Mouse (Mus musculus) liver, embryonic 12.5 days (tissue): ENCODE measurements around the gene Sdhaf1. TPM values are rescaled to one million over a fixed set of nuclear protein-coding genes. Genes with fewer than 3 reads are reported as not detected.

ENCODE experiments used
- ATAC-seq: fragments of 200-750 bp; cut with Nextera tagmentation; 2 replicates; pipeline ENCODE4 v1.8.0; 2017; ENCODE audit warnings: moderate number of reproducible peaks, mild to moderate bottlenecking, moderate library complexity
- H3K27ac ChIP-seq: fragments of 300-500 bp; sonication (generic); 2 replicates; pipeline ENCODE4 v1.5.1; 2016; ENCODE audit warnings: mild to moderate bottlenecking
- H3K27me3 ChIP-seq: fragments of 300-500 bp; sonication (generic); replicated peaks from 2 replicates; pipeline ENCODE4 v1.6.1; 2016; ENCODE audit warnings: mild to moderate bottlenecking, moderate library complexity
- H3K36me3 ChIP-seq: fragments of 300-500 bp; sonication (generic); 2 replicates; pipeline ENCODE4 v1.6.1; 2016; ENCODE audit warnings: mild to moderate bottlenecking, moderate library complexity
- H3K4me1 ChIP-seq: fragments of 300-500 bp; sonication (generic); 2 replicates; pipeline ENCODE4 v1.6.1; 2016
- H3K4me2 ChIP-seq: fragments of 300-500 bp; sonication (generic); 2 replicates; pipeline ENCODE4 v1.6.1; 2016; ENCODE audit warnings: mild to moderate bottlenecking, moderate library complexity
- H3K4me3 ChIP-seq: fragments of 300-500 bp; sonication (generic); 2 replicates; pipeline ENCODE4 v1.5.1; 2016; ENCODE audit warnings: mild to moderate bottlenecking, moderate library complexity
- H3K9ac ChIP-seq: fragments of 300-500 bp; sonication (generic); 2 replicates; pipeline ENCODE4 v1.6.1; 2016; ENCODE audit warnings: mild to moderate bottlenecking, moderate library complexity
- H3K9me3 ChIP-seq: fragments of 300-500 bp; sonication (generic); replicated peaks from 2 replicates; pipeline ENCODE4 v1.6.1; 2016; ENCODE audit warnings: mild to moderate bottlenecking, moderate library complexity
- WGBS: fragments of 180-500 bp; shearing (Covaris S2); methylation state at CpG from one replicate; pipeline ENCODE4 v1.1.7; 2016; ENCODE audit not compliant: insufficient replicate concordance; 5-methylcytosine and 5-hydroxymethylcytosine counted together
- polyA plus RNA-seq: library from polyadenylated mRNA; unstranded; fragments of >200 nt; fragmentation: Nextera tagmentation; extraction: Ambion mirVana; gene quantifications from 2 replicates; pipeline ENCODE4 v1.2.1, GENCODE M21; 2016

The Sdhaf1 gene
- polyA plus RNA-seq = 8.1 and 8.2 TPM in 2 replicates

DNA sequence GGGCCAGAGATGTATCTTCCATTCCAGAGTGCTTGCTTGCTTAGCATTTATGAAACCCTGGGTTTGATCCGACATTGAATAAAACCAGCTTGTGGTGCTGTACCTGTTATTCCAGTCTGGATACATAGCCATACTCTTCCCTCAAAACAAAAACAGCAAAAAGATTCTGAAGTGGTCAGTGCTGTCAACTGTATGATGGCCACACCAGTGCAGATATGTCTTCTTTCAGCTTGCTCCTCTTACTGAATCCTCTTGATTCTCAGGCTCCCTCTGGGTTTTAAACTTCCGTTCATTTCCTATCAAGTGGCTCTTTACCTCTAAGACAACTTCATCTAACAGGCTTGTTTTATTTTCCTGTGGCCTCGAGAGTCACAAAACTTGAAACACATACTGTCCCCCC, at the start of gene Sdhaf1:
TSS of gene Sdhaf1 (minus strand) at position 101 of the 400 bp plus-strand sequence.
- Histone ChIP-seq H3K36me3 (no peaks in the 10 kb centered on the region), H3K27me3 (peaks cover 12% of the 10 kb centered on the region), H3K4me3 (peak within 1 kb of the TSS; percentile 82), H3K4me1 (peaks cover 32% of the 10 kb centered on the region), H3K9me3 (no peaks in the 10 kb centered on the region), H3K4me2 (peak within 1 kb of the TSS; percentile 94), H3K27ac (peak within 1 kb of the TSS; percentile 87), H3K9ac (peak within 1 kb of the TSS; percentile 65)
- WGBS = 69% methylated on average over 3 of the region's 3 CpGs
- ATAC-seq = no peak

DNA sequence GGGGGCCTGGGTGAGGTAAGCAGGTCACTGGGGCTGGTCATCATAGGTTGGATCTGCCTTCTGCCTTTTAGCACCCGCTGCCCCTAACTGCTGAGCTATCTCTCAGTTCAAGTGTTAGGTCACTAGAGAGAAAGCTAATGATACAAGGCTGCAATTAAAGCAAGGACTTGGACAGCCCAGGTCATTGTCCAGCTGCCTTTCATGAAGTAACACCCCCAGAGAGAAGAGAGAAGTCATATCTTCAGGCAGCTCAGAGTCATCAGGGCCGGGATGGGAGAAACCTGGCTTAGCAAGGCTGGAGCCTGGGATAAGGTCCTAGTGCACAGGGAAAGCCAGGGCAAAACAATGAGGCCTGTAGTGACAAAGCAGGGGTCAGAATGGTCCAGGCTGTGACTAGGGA, 43.8 kb upstream of the Sdhaf1 start:
- H3K9ac ChIP-seq = no peak overlapping the region
- 0 out of 2 replicates have a peak, but pooled peaks cover 5% of the 10 kb centered on the region for H3K4me1 ChIP-seq
- H3K27me3 ChIP-seq = peaks cover 37% of the 10 kb centered on the region
- H3K4me2 ChIP-seq = no peak overlapping the region
- no peak overlapping the region for H3K27ac ChIP-seq
- WGBS = 55% methylated on average over 2 of the region's 2 CpGs
- H3K9me3 ChIP-seq = no peaks in the 10 kb centered on the region
- no peaks in the 10 kb centered on the region for H3K36me3 ChIP-seq
- H3K4me3 ChIP-seq = no peak overlapping the region
- ATAC-seq = no peak

DNA sequence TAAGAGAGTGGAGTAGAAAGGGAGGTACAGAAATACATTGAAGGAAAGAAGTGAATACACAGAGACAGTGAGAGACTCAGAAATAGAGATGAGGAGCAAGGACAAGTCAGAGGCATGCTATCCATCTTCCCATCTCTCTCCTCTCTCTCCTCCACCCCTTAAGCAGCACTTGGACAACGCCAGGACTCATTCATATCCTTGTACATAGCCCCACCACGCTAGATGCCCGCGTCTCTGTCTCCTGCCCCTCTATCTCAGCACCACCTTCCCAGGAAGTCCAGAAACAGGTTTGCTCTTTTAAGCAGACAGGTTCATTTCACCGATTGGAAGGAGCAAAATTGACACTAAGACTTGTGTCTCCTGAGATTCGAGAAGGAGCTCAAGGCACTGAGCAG, 39.6 kb upstream of the Sdhaf1 start:
- H3K9ac ChIP-seq = no peak overlapping the region
- H3K27me3 ChIP-seq = peaks cover 74% of the 10 kb centered on the region
- WGBS = 53% methylated on average over 6 of the region's 6 CpGs
- H3K36me3 ChIP-seq = no peaks in the 10 kb centered on the region; the same call in 1 of the 2 replicates
- H3K9me3 ChIP-seq = no peaks in the 10 kb centered on the region
- H3K4me3 ChIP-seq = peak overlapping the region; percentile 55
- H3K4me1 ChIP-seq = 0 out of 2 replicates have a peak, but pooled peaks cover 9% of the 10 kb centered on the region
- no peak for ATAC-seq
- peak overlapping the region; percentile 63 for H3K4me2 ChIP-seq
- H3K27ac ChIP-seq = no peak overlapping the region

DNA sequence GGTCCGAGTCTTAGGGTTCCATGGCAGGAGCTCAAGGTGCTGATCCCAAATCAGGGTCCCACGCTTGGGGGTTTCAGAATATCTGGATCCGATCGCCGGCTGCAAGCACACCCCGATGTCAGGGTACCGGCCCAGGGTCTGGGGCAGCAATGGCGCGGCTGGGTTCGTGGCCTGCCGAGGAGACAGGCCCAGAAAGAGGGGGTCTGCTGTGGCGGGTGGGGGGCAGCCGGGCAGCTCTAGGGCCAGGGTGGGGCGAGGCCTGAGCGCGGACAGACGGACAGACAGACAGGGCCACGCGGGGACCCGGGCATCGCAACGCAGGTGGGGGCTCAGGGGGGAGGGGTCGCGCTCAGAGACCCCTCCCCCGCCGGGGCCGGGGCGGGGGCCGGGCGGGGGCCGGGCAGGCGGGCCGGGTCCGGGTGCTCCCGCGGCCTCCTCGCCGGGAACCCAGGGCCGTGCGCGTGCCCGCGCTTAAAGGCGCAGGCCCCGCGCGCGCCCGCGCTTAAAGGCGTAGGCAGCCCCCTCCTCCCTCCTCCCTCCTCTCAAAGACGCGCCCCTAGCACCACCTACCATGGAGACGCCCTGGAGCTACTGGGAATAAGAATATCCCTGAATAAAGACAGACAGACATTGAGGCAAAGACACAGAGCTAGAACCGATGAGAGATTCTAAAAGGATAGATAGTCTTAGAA, 39.1 kb upstream of the Sdhaf1 start, which contains the start of gene Lrfn3:
TSS of gene Lrfn3 (minus strand) at position 121 of the 692 bp plus-strand sequence.
- peak within 1 kb of the TSS; percentile 55 for H3K4me3 ChIP-seq
- no peaks in the 10 kb centered on the region; the same call in 1 of the 2 replicates for H3K36me3 ChIP-seq
- H3K9me3 ChIP-seq = no peaks in the 10 kb centered on the region
- no peak for ATAC-seq
- 3% methylated on average over 50 of the region's 55 CpGs for WGBS
- peaks cover 78% of the 10 kb centered on the region for H3K27me3 ChIP-seq
- H3K27ac ChIP-seq = no peak within 1 kb of the TSS
- H3K4me2 ChIP-seq = peak within 1 kb of the TSS; percentile 63
- peak within 1 kb of the TSS; percentile 59 for H3K9ac ChIP-seq
- H3K4me1 ChIP-seq = 0 out of 2 replicates have a peak, but pooled peaks cover 9% of the 10 kb centered on the region

DNA sequence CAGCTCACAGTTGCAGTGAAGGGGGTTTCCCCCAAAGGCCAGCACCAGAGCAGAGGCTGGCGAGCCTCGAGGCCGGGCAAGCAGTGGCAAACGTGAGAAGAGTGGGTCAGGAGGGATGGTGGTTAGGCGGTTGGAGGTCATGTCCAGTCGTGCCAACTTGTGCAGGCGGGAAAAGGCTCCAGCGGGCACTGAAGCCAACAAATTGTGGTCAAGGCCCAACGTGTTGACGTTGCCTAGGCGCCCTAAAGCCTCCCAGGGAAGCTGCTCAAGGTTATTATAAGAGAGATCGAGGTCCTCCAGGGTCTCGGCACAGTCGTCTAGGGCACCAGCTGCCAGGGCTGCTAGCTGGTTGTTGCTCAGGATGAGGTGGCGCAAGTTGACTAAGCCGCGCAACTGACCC, 36.3 kb upstream of the Sdhaf1 start:
- Histone ChIP-seq H3K4me3 (no peak overlapping the region), H3K4me2 (peak overlapping the region; percentile 25), H3K36me3 (no peaks in the 10 kb centered on the region; the same call in 1 of the 2 replicates), H3K27me3 (peaks cover 65% of the 10 kb centered on the region), H3K9me3 (no peaks in the 10 kb centered on the region), H3K4me1 (0 out of 2 replicates have a peak, but pooled peaks cover 9% of the 10 kb centered on the region), H3K27ac (peak overlapping the region; percentile 76), H3K9ac (no peak overlapping the region)
- ATAC-seq = no peak
- WGBS = 64% methylated on average over 17 of the region's 17 CpGs

DNA sequence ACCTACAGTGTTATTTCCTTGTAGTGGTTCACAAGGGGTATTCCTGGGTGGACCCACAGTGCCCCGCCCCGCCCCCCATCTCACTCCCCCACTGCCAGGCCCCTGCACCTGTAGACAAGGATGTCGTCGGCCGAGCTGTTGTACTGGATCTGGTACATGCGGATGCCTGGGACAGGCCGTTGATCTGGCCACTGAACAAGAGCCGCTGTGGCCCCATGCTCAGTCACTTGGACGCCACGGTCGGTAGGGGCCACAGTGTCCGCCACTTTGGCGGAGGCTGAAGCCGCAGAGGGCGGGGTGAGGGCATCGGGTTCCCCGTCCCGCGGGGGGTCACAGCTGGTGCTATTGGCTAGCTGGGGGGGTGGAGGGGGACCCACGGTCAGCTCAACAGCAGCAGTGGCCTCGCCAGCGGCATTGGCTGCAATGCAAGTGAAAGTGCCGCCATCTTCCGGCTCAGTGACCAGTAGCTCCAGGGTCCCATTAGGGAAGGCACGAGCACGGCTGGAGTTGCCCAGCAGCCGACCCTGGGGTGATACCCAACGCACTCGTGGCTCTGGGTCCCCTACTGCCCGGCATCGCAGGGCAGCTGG, 35.7 kb upstream of the Sdhaf1 start:
- Histone ChIP-seq H3K36me3 (no peaks in the 10 kb centered on the region; the same call in 1 of the 2 replicates), H3K4me3 (no peak overlapping the region), H3K27ac (peak overlapping the region; percentile 76), H3K4me1 (0 out of 2 replicates have a peak, but pooled peaks cover 9% of the 10 kb centered on the region), H3K27me3 (peaks cover 60% of the 10 kb centered on the region), H3K9ac (no peak overlapping the region), H3K9me3 (no peaks in the 10 kb centered on the region), H3K4me2 (peak overlapping the region; percentile 25)
- ATAC-seq = 0 out of 2 replicates have a peak, but pooled peaks have one; percentile 13
- WGBS = 62% methylated on average over 31 of the region's 31 CpGs

DNA sequence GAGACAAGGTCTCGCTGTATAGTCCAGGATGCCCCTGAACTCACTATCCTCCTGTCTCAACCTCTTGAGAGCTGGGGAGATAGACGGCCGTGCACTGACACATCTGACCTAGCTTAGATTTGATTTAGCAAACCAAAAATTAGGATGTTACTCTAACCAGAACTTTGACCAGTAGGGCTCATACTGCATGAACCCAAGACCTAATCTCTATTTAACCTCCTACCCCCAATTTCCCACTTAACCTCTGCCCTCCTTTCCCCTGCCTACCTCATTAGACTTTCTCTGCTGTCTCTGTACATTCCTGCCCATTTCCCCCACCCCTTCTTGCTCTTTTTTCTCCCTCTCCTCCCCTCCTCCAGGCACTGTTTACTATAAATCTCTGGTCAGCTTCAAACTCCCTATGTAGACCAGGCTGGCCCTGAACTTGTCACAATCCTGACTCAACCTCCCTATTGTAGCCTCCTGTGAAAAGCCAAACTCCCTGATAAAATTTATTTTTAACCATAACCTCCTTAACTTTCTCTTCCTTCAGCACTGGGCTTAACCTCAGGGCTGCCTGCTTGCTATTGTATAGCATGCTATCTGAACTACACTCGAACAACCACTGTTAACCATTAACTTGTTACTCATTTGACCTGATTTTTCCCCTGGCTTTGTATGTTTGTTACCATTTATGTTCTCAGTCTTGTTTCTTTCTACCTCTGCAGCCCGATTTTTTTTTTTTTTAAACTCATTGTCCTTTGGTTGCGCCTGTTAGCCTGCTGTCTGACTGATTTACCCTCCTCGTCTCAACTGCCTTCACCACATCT, 34.9 kb upstream of the Sdhaf1 start:
- Histone ChIP-seq H3K9me3 (no peaks in the 10 kb centered on the region), H3K4me3 (no peak overlapping the region), H3K4me1 (peaks cover 13% of the 10 kb centered on the region; the same call in 1 of the 2 replicates), H3K27me3 (peaks cover 52% of the 10 kb centered on the region), H3K9ac (no peak overlapping the region), H3K36me3 (no peaks in the 10 kb centered on the region; the same call in 1 of the 2 replicates), H3K27ac (peak overlapping the region; percentile 76), H3K4me2 (peak overlapping the region; percentile 25)
- no peak for ATAC-seq
- WGBS = 52% methylated on average over 7 of the region's 7 CpGs

DNA sequence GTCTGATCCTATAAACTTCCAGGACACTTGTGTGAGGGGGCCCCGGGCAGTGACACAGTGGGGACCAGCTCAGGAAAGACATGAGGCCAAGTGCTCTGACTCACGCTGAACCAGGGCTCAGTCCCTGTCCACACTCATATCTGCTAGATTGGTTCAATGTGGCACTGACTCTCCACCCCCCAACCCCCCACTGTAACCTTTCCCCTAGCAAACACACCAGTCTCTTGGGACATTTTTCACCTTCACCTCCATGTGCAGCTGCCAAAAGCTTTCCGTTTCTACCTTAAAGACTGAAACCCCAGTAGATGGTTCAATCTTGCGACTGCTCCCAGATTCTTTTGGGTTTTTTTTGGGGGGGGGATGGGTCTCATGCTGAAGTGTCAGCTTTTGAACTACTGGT, 30.4 kb upstream of the Sdhaf1 start:
- no peaks in the 10 kb centered on the region for H3K9me3 ChIP-seq
- H3K4me2 ChIP-seq = no peak overlapping the region
- peak; percentile 44 for ATAC-seq
- H3K27ac ChIP-seq = peak overlapping the region; percentile 59; the same call in 1 of the 2 replicates
- H3K9ac ChIP-seq = no peak overlapping the region
- no peaks in the 10 kb centered on the region for H3K36me3 ChIP-seq
- peaks cover 3% of the 10 kb centered on the region; the same call in 1 of the 2 replicates for H3K4me1 ChIP-seq
- H3K4me3 ChIP-seq = no peak overlapping the region
- 58% methylated on average over 4 of the region's 4 CpGs for WGBS
- H3K27me3 ChIP-seq = peaks cover 19% of the 10 kb centered on the region

DNA sequence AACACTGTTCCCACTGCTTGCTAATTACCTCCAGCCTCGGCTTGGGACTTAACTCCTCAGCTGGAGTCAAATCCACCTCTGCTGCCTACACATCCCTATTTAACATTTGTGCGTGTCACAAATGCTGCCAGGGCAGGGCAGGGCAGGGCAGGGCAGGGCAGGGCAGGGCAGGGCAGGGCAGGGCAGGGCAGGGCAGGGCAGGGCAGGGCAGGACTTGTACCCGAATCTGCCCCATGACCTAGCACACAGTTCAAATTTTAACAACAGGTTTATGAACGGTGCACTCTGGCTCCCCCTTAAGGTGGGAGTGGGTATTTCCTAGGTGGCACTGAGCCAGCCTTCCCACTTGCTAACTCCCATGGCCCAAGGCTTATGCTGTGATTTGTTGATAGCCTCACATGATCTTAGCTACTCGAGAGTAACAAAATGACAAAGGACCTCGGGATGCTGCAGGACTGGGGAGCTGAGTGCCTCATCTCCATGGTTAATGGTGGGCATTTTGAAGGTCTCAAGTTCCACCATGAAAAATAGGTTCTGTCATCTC, 29.7 kb upstream of the Sdhaf1 start:
- H3K36me3 ChIP-seq = no peaks in the 10 kb centered on the region
- ATAC-seq = 0 out of 2 replicates have a peak, but pooled peaks have one; percentile 17
- H3K27me3 ChIP-seq = peaks cover 23% of the 10 kb centered on the region
- no peak overlapping the region for H3K9ac ChIP-seq
- peaks cover 3% of the 10 kb centered on the region; the same call in 1 of the 2 replicates for H3K4me1 ChIP-seq
- no peaks in the 10 kb centered on the region for H3K9me3 ChIP-seq
- H3K4me3 ChIP-seq = no peak overlapping the region
- peak overlapping the region; percentile 59; the same call in 1 of the 2 replicates for H3K27ac ChIP-seq
- WGBS = 21% methylated on average over 6 of the region's 6 CpGs
- H3K4me2 ChIP-seq = no peak overlapping the region

DNA sequence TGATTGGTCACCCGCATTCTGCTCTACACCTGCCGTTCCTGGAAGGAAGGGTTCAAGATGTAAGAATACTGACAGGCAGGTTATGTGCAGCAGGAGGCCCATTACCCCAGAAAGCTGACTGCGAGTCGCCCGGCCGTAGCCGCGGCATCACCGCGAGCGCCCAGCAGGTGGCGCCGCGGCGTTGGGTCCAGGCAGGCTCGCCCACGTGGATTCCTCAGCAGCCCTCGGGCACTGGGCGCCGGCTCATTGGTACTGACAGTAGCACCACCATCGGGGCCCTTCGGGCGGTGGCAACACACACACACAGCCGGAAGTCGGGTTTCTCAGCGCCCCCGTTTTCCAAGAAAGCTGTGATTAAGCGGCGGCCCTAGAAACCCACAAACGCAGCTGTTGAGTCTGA, 24.1 kb upstream of the Sdhaf1 start:
- 3% methylated on average over 30 of the region's 30 CpGs for WGBS
- Histone ChIP-seq H3K36me3 (no peaks in the 10 kb centered on the region), H3K27me3 (peaks cover 47% of the 10 kb centered on the region), H3K4me1 (no peaks in the 10 kb centered on the region; the same call in 1 of the 2 replicates), H3K27ac (no peak overlapping the region), H3K9ac (no peak overlapping the region), H3K4me3 (no peak overlapping the region), H3K4me2 (no peak overlapping the region), H3K9me3 (no peaks in the 10 kb centered on the region)
- no peak for ATAC-seq

DNA sequence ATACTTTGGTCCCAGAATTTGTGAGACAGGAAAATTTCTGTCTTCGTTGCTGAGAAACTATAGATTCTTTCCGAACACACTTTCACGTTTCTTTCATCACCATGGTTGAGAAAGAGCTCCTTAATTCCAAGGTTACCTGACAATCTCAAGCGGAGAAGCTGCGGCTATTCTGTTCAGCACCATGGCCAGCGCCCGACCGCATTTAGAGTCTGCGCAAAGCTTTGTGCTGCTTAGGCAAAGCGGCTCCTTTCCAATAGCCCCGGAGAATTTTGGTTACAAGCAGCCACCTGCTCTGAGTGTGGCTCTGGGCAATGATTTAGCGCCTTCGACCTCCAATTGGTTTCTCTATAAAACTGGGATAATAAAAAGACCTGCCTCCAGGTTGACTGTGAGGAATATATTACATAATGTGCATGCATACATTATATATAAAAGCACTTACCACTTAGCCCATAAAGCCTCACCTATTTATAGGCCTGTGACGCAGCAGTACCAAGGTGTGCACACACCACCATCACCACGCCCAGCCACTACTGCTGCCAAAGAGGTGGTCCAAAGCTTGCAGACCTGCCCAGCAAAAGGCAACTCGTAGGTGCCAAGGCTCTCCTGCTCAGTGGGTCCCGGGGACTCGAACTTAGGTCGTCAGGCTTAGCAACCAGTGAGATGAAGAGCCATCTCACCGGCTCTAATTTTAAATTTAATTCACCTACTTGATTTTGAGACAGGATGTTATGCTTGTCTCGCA, 23.1 kb upstream of the Sdhaf1 start:
- H3K4me2 ChIP-seq = no peak overlapping the region
- H3K9ac ChIP-seq = no peak overlapping the region
- H3K4me1 ChIP-seq = no peaks in the 10 kb centered on the region; the same call in 1 of the 2 replicates
- no peak for ATAC-seq
- no peaks in the 10 kb centered on the region for H3K9me3 ChIP-seq
- H3K27ac ChIP-seq = no peak overlapping the region
- WGBS = 21% methylated on average over 21 of the region's 21 CpGs
- H3K27me3 ChIP-seq = peaks cover 47% of the 10 kb centered on the region
- H3K36me3 ChIP-seq = no peaks in the 10 kb centered on the region
- no peak overlapping the region for H3K4me3 ChIP-seq
